Mouse (Mus musculus): Measurements from ENCODE around the gene Cfap73.
A peak's percentile ranks its signal among the peaks of the same experiment; 100 is the strongest.

- TF ChIP-seq CTCF (IDR thresholded peaks at IDR 0.05; ENCODE audit: extremely low read depth, insufficient read depth, insufficient read length, insufficient replicate concordance) (no peak), POLR2A (IDR thresholded peaks at IDR 0.05; ENCODE audit: low read depth, low read length) (0 out of 2 replicates have a peak, but pooled peaks have one; percentile 13)
These were observed 12.8 kb downstream of the Cfap73 start for GRCm38 (mm10) chr5:120621078-120621765.
